Mouse (Mus musculus): Measurements from ENCODE around the gene 1700020A23Rik.

- TF ChIP-seq POLR2A (IDR thresholded peaks at IDR 0.05; ENCODE audit: borderline replicate concordance, control insufficient read depth, low read depth, low read length) (no peak), CTCF (IDR thresholded peaks at IDR 0.05; ENCODE audit: control insufficient read depth, insufficient read depth, low read length) (no peak)
Measured at GRCm38 (mm10) chr2:130414094-130414856, 9.2 kb downstream of the 1700020A23Rik start.
